Mouse (Mus musculus) MEL (cell line): Measurements from ENCODE around the gene Tjp1.

Experiments used
- BHLHE40 ChIP-seq: IDR thresholded peaks from 2 replicates; pipeline ENCODE4 v1.6.1; 2012; ENCODE audit warnings: low read depth, mild to moderate bottlenecking, inconsistent platforms, low read length, improper control_type of control experiment, borderline replicate concordance
- CHD2 ChIP-seq: IDR thresholded peaks from 2 replicates; pipeline ENCODE4 v1.6.1; 2011; ENCODE audit warnings: low read length, improper control_type of control experiment
- CTCF ChIP-seq, 3 experiments: IDR thresholded peaks in 2 of 3; conservative IDR thresholded peaks in 1 of 3; 2 replicates each; pipeline ENCODE4 v1.5.1; 2011 to 2012; ENCODE audit warnings: low read length in 3 of 3, low read depth in 2 of 3, mild to moderate bottlenecking in 2 of 3, improper control_type of control experiment in 1 of 3, inconsistent platforms in 1 of 3, mixed read lengths in 1 of 3, moderate library complexity in 1 of 3; ENCODE audit not compliant: control insufficient read depth in 1 of 3, insufficient read depth in 1 of 3, poor library complexity in 1 of 3, severe bottlenecking in 1 of 3
- GABPA ChIP-seq: IDR thresholded peaks from 2 replicates; pipeline ENCODE4 v1.6.1; 2012; ENCODE audit warnings: low read depth, mild to moderate bottlenecking, inconsistent platforms, low read length, improper control_type of control experiment, moderate library complexity
- MAX ChIP-seq: IDR thresholded peaks from 2 replicates; pipeline ENCODE4 v1.6.1; 2011; ENCODE audit warnings: low read length, improper control_type of control experiment
- MXI1 ChIP-seq: IDR thresholded peaks from 2 replicates; pipeline ENCODE4 v1.6.1; 2011; ENCODE audit warnings: mild to moderate bottlenecking, low read depth, low read length, improper control_type of control experiment
- NRF1 ChIP-seq: IDR thresholded peaks from 2 replicates; pipeline ENCODE4 v1.6.1; 2014; ENCODE audit warnings: low read depth, mild to moderate bottlenecking, inconsistent platforms, low read length, improper control_type of control experiment, moderate library complexity; ENCODE audit not compliant: poor library complexity, insufficient read depth, severe bottlenecking
- POLR2A ChIP-seq, 2 experiments: IDR thresholded peaks; 2 replicates each; pipeline ENCODE4 v1.6.1; 2011 to 2012; ENCODE audit warnings: low read length in 2 of 2, mild to moderate bottlenecking in 2 of 2, control low read depth in 1 of 2, improper control_type of control experiment in 1 of 2, low read depth in 1 of 2, moderate library complexity in 1 of 2; ENCODE audit not compliant: control insufficient read depth in 1 of 2, insufficient read depth in 1 of 2, poor library complexity in 1 of 2
- POLR2AphosphoS5 ChIP-seq: IDR thresholded peaks from 2 replicates; pipeline ENCODE4 v1.6.1; 2012; ENCODE audit warnings: low read depth, borderline replicate concordance, mild to moderate bottlenecking, inconsistent platforms, low read length, moderate library complexity, mixed read lengths
- RCOR1 ChIP-seq: IDR thresholded peaks from 2 replicates; pipeline ENCODE4 v1.6.1; 2012; ENCODE audit warnings: low read depth, mild to moderate bottlenecking, inconsistent platforms, low read length, improper control_type of control experiment
- TAL1 ChIP-seq: IDR thresholded peaks from 2 replicates; pipeline ENCODE4 v1.6.1; 2012; ENCODE audit warnings: mild to moderate bottlenecking, inconsistent platforms, low read length, moderate library complexity, mixed read lengths
- TBP ChIP-seq: IDR thresholded peaks from 2 replicates; pipeline ENCODE4 v1.8.0; 2011; ENCODE audit warnings: low read depth, low read length, improper control_type of control experiment
- USF1 ChIP-seq: IDR thresholded peaks from 2 replicates; pipeline ENCODE4 v1.6.1; 2014; ENCODE audit warnings: low read depth, mild to moderate bottlenecking, inconsistent platforms, low read length, improper control_type of control experiment, moderate library complexity
- ZNF384 ChIP-seq: IDR thresholded peaks from 2 replicates; pipeline ENCODE4 v1.6.1; 2012; ENCODE audit warnings: low read depth, mild to moderate bottlenecking, inconsistent platforms, low read length, improper control_type of control experiment

DNA sequence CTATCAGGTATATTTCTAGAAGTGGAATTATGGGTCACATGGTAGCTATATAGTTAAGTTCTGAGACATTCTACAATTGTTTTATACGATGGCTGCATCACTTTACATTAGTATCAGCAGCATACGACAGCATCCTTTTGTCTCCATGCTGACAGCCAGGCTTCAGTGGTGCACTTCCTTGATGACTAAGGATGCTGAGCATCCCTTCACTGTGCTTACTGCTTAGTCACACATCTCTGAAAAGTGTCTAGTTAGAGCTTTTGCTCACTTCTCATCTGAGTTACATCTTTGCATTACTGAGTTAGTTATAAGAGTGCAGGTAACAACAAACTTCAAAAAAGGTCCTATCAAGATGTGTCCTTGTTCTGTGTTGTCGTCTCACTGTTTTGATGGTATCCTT lies 182.3 kb downstream of the Tjp1 start:
- TF ChIP-seq NRF1 (no peak), MXI1 (no peak), MAX (no peak), TBP (no peak), POLR2AphosphoS5 (no peak), RCOR1 (no peak), BHLHE40 (no peak), POLR2A (IDR thresholded peaks at IDR 0.05; ENCODE audit: control insufficient read depth in 1 of 2, insufficient read depth in 1 of 2, low read depth in 1 of 2, low read length in 2 of 2, poor library complexity in 1 of 2) (no peak), CTCF (IDR thresholded peaks at IDR 0.05 in 2 of 3, conservative IDR thresholded peaks at IDR 0.05 in 1 of 3; ENCODE audit: control insufficient read depth in 1 of 3, insufficient read depth in 1 of 3, low read depth in 2 of 3, low read length in 3 of 3, poor library complexity in 1 of 3, severe bottlenecking in 1 of 3) (no peak), GABPA (no peak), USF1 (no peak), TAL1 (no peak), CHD2 (no peak), ZNF384 (no peak)
